Mouse (Mus musculus) lung, postnatal 0 days (tissue): Measurements from ENCODE around the gene Eif3c. TPM values are rescaled to one million over a fixed set of nuclear protein-coding genes. Genes with fewer than 3 reads are reported as not detected.

Experiments
- ATAC-seq: fragments of 200-750 bp; cut with Nextera tagmentation; 2 replicates; pipeline ENCODE4 v1.8.0; 2017; ENCODE audit warnings: moderate library complexity
- DNase-seq: peaks from one replicate; pipeline ENCODE4 v3.0.0-alpha.2; 2016; ENCODE audit warnings: low spot score
- H3K27ac ChIP-seq: fragments of 300-500 bp; sonication (generic); 2 replicates; pipeline ENCODE4 v1.5.1; 2014; ENCODE audit warnings: antibody characterized with exemption, mild to moderate bottlenecking, low read length, mixed read lengths
- H3K27me3 ChIP-seq: fragments of 300-500 bp; sonication (generic); replicated peaks from 2 replicates; pipeline ENCODE4 v1.6.1; 2014; ENCODE audit warnings: low read length, mixed read lengths; ENCODE audit not compliant: insufficient read depth
- H3K36me3 ChIP-seq: fragments of 300-500 bp; sonication (generic); 2 replicates; pipeline ENCODE4 v1.6.1; 2014; ENCODE audit warnings: low read length, mixed read lengths; ENCODE audit not compliant: insufficient read depth
- H3K4me1 ChIP-seq: fragments of 300-500 bp; sonication (generic); 2 replicates; pipeline ENCODE4 v1.6.1; 2014; ENCODE audit warnings: antibody characterized with exemption, low read depth, low read length, mixed read lengths; ENCODE audit not compliant: insufficient read depth
- H3K4me2 ChIP-seq: fragments of 300-500 bp; sonication (generic); replicated peaks from 2 replicates; pipeline ENCODE4 v1.6.1; 2014; ENCODE audit warnings: low read depth, mild to moderate bottlenecking, low read length, moderate library complexity, mixed read lengths
- H3K4me3 ChIP-seq: fragments of 300-500 bp; sonication (generic); 2 replicates; pipeline ENCODE4 v1.5.1; 2014; ENCODE audit warnings: low read depth, low read length
- H3K9ac ChIP-seq: fragments of 300-500 bp; sonication (generic); replicated peaks from 2 replicates; pipeline ENCODE4 v1.6.1; 2014; ENCODE audit warnings: low read depth, mild to moderate bottlenecking
- H3K9me3 ChIP-seq: fragments of 300-500 bp; sonication (generic); 2 replicates; pipeline ENCODE4 v1.6.1; 2016; ENCODE audit warnings: low read length, mixed read lengths
- CTCF ChIP-seq: IDR thresholded peaks from 2 replicates; pipeline ENCODE4 v1.5.1; 2016; ENCODE audit warnings: antibody characterized with exemption, mild to moderate bottlenecking
- EP300 ChIP-seq: IDR thresholded peaks from 2 replicates; pipeline ENCODE4 v1.6.1; 2016; ENCODE audit warnings: antibody characterized with exemption, mild to moderate bottlenecking, control low read depth
- WGBS: fragments of 180-500 bp; shearing (Covaris S2); extraction: QIAGEN DNeasy Blood & Tissue Kit; methylation state at CpG from one replicate; pipeline ENCODE4 v1.1.7; 2014; 5-methylcytosine and 5-hydroxymethylcytosine counted together
- polyA plus RNA-seq: library from polyadenylated mRNA; unstranded; fragments of >200 nt; fragmentation: Nextera tagmentation; extraction: Ambion mirVana; gene quantifications from 2 replicates; pipeline ENCODE4 v1.2.1, GENCODE M21; 2015

The Eif3c gene
- polyA plus RNA-seq, 1 experiment from 2014 or later, result 141 TPM

GRCm38 (mm10) chr7:126541661-126542060 is 24.6 kb downstream of the Eif3c start:
- Histone ChIP-seq H3K4me2 (no peak overlapping the region), H3K4me1 (no peaks in the 10 kb centered on the region), H3K36me3 (peaks cover 15% of the 10 kb centered on the region), H3K9me3 (no peaks in the 10 kb centered on the region), H3K27ac (no peak overlapping the region), H3K4me3 (no peak overlapping the region), H3K9ac (no peak overlapping the region), H3K27me3 (no peaks in the 10 kb centered on the region)
- 100% methylated on average over 1 of the region's 1 CpGs for WGBS
- no peak for DNase-seq
- ATAC-seq, result no peak
- TF ChIP-seq EP300 (no peak), CTCF (no peak)

DNA sequence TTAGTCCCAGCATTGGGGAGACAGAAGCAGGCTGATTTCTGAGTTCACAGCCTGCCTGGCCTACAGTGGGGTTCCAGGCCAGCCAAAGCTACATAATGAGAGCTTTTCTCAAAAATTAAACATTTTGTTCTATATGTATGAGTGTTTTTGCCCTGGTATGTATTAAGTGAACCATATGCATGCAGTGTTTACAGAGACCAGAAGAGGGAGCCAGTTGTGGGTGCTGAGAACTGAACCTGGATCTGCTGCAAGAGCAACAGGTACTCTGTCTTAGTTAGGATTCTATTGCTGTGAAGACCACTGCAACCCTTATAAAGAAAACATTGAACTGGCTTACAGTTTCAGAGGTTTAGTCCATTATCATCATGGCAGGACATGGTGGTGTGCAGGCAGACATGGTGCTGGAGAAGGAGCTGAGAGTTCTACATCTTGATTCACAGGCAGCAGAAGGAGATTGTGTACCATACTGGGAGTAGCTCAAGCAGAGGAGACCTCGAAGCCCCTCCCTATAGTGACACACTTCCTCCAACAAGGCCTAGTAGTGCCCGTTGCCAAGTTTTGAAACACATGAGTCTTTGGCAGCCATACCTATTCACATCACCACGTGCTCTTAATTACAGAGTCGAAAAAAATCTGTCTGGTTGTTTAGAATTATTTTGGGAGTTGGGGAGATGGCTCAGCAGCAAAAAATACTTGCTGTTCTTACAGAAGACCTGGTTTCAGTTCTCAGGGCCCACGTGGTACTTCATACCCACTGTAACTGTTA is 28.2 kb downstream of the Eif3c start:
- H3K4me1 ChIP-seq, result no peaks in the 10 kb centered on the region; the same call in 1 of the 2 replicates
- H3K27ac ChIP-seq, result no peak overlapping the region
- H3K4me3 ChIP-seq, result no peak overlapping the region
- ATAC-seq (no peak), DNase-seq (no peak)
- no peaks in the 10 kb centered on the region for H3K9me3 ChIP-seq
- no peak overlapping the region for H3K4me2 ChIP-seq
- TF ChIP-seq EP300, result no peak
- peak; percentile 52 for TF ChIP-seq CTCF
- 56% methylated on average over 5 of the region's 5 CpGs for WGBS
- no peaks in the 10 kb centered on the region for H3K36me3 ChIP-seq
- no peaks in the 10 kb centered on the region for H3K27me3 ChIP-seq
- no peak overlapping the region for H3K9ac ChIP-seq

DNA sequence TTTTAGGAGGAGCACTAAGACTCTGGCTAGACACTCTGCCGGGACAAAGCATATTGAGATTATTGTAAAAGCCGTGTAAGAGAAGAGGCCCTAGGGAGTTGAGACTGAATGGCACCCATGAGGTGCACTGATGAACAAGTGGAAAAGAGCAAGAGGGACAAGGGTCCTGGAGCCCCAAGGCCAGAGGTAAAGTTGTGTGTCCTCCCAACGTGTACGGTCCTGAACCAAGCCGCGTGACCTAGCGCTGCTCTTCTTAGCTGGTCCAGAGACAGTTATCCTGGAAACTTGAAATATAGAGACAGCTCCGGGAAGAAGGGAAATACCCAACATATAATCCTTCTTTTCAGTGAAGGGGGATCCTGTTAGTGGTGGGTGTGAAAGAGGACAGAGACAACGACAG is 29.7 kb downstream of the Eif3c start:
- DNase-seq (no peak), ATAC-seq (no peak)
- Histone ChIP-seq H3K4me2 (peak overlapping the region; percentile 55; the same call in 1 of the 2 replicates), H3K4me3 (no peak overlapping the region), H3K27me3 (no peaks in the 10 kb centered on the region), H3K27ac (no peak overlapping the region), H3K9me3 (no peaks in the 10 kb centered on the region), H3K4me1 (no peaks in the 10 kb centered on the region; the same call in 1 of the 2 replicates), H3K9ac (no peak overlapping the region), H3K36me3 (no peaks in the 10 kb centered on the region)
- no peak for TF ChIP-seq EP300
- no peak for TF ChIP-seq CTCF
- 62% methylated on average over 9 of the region's 9 CpGs for WGBS

- H3K9ac ChIP-seq, result peak overlapping the region; percentile 21; the same call in 1 of the 2 replicates
- no peaks in the 10 kb centered on the region for H3K36me3 ChIP-seq
- H3K4me3 ChIP-seq, result peak overlapping the region; percentile 25
- H3K4me1 ChIP-seq, result no peaks in the 10 kb centered on the region; the same call in 1 of the 2 replicates
- H3K27ac ChIP-seq, result no peak overlapping the region
- WGBS, result 2% methylated on average over 28 of the region's 28 CpGs
- no peaks in the 10 kb centered on the region for H3K9me3 ChIP-seq
- no peaks in the 10 kb centered on the region for H3K27me3 ChIP-seq
- TF ChIP-seq CTCF, result no peak
- TF ChIP-seq EP300, result no peak
- DNase-seq (no peak), ATAC-seq (no peak)
- H3K4me2 ChIP-seq, result peak overlapping the region; percentile 55
Observed at GRCm38 (mm10) chr7:126535766-126536165, 30.4 kb downstream of the Eif3c start.

DNA sequence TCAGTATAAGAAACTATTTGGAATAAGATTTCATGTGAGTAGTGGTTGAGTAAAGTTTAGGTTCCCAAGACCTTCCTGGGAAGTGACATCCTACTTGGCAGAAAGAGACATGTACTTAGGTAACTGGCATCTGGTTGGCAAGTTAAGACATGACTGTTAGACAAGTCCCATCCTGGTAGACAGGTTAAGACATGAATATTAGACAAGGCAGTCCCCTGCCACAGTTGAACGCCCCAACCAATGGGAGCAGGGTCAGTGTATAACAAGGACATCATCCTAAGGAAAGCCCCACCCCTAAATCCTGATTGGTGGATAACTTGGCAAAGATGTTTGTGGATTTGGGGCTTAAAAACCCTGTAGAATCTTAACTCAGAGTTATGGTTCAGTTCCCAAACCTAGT is 32.8 kb downstream of the Eif3c start:
- Histone ChIP-seq H3K27ac (no peak overlapping the region), H3K4me3 (no peak overlapping the region), H3K9ac (no peak overlapping the region), H3K36me3 (no peaks in the 10 kb centered on the region), H3K9me3 (no peaks in the 10 kb centered on the region), H3K27me3 (no peaks in the 10 kb centered on the region), H3K4me2 (no peak overlapping the region), H3K4me1 (no peaks in the 10 kb centered on the region; the same call in 1 of the 2 replicates)
- DNase-seq (no peak), ATAC-seq (no peak)
- TF ChIP-seq EP300 (no peak), CTCF (no peak)
- 60% methylated on average over 1 of the region's 1 CpGs for WGBS

DNA sequence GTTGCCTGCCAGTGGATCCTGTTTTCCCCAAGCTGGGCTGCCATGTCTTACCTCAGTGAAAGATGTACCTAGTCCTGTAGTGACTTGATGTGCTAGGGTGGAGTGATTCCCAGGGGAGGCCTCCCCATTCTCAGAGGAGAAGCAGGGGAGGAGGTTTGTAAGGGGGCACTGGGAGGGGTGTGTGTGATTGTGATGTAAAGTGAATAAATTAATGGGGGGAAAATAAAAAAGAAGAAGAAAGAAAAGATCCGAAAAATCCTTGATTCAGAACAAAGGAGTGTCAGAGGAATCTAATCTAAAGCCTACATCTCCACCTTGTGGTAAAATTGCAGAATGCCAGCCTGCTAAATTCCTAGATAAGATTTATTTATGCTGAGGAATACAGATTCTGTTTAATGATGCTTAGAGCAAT is 38.0 kb downstream of the Eif3c start:
- DNase-seq (peak; percentile 81), ATAC-seq (no peak)

More for the DNA sequence above, 38.0 kb downstream of the Eif3c start:
- H3K4me1 ChIP-seq, result no peaks in the 10 kb centered on the region
- H3K4me2 ChIP-seq, result no peak overlapping the region
- no peaks in the 10 kb centered on the region for H3K9me3 ChIP-seq
- no peak overlapping the region for H3K9ac ChIP-seq
- no peak overlapping the region for H3K27ac ChIP-seq
- H3K27me3 ChIP-seq, result no peaks in the 10 kb centered on the region
- no peaks in the 10 kb centered on the region for H3K36me3 ChIP-seq
- WGBS, result 2% methylated on average over 1 of the region's 1 CpGs
- TF ChIP-seq EP300 (0 out of 2 replicates have a peak, but pooled peaks have one; percentile 17), CTCF (peak; percentile 81)
- no peak overlapping the region for H3K4me3 ChIP-seq
